Mouse (Mus musculus): ENCODE measurements at regions not wholly inside any gene's neighbourhood (a gene's known extent, or its start where the extent isn't known, plus 50 kb on each side); places are given as distances from the start of the nearest gene placed in this dataset.

GRCm38 (mm10) chr14:76829161-76829510 is 207.4 kb upstream of the Ccdc122 start:
- in situ Hi-C loops (cut with MboI; ENCODE audit: low sequenced_read_pairs in 2 of 2, unreplicated experiment in 2 of 2), result no loop called here
- Histone ChIP-seq H3K9me3 (ENCODE audit: control insufficient read depth, insufficient read depth, low read depth, low read length) (no peaks in the 10 kb centered on the region), H3K27ac (ENCODE audit: insufficient read depth, low read depth, low read length, poor library complexity, severe bottlenecking) (no peak overlapping the region), H3K36me3 (ENCODE audit: control insufficient read depth, insufficient read depth, low read length, poor library complexity, severe bottlenecking) (no peaks in the 10 kb centered on the region), H3K4me1 (ENCODE audit: control insufficient read depth in 2 of 2, insufficient read depth in 2 of 2, low read length in 2 of 2, poor library complexity in 1 of 2) (no peaks in the 10 kb centered on the region), H3K9ac (ENCODE audit: insufficient read depth, low read depth, low read length, poor library complexity, severe bottlenecking) (no peak overlapping the region), H3K4me3 (ENCODE audit: insufficient read depth in 1 of 2, low read depth in 1 of 2, low read length in 2 of 2, poor library complexity in 1 of 2, severe bottlenecking in 1 of 2) (no peak overlapping the region)
- TF ChIP-seq ZNF384 (IDR thresholded peaks at IDR 0.05; ENCODE audit: low read depth, low read length), result no peak
- no peak for TF ChIP-seq ZC3H11A (IDR thresholded peaks at IDR 0.05; ENCODE audit: borderline replicate concordance, low read depth, low read length)
- no peak for TF ChIP-seq CHD2 (IDR thresholded peaks at IDR 0.05; ENCODE audit: low read depth, low read length)
- TF ChIP-seq MAFK (IDR thresholded peaks at IDR 0.05; ENCODE audit: insufficient read depth, low read depth, low read length), result no peak
- no peak for TF ChIP-seq HCFC1 (IDR thresholded peaks at IDR 0.05; ENCODE audit: borderline replicate concordance, insufficient read depth, low read length)
- no peak for DNase-seq (ENCODE audit: low read depth, low spot score)

GRCm38 (mm10) chr14:76828453-76829160 is 208.0 kb upstream of the Ccdc122 start:
- TF ChIP-seq ZC3H11A (IDR thresholded peaks at IDR 0.05; ENCODE audit: borderline replicate concordance, low read depth, low read length) (no peak), ZNF384 (IDR thresholded peaks at IDR 0.05; ENCODE audit: low read depth, low read length) (0 out of 2 replicates have a peak, but pooled peaks have one; percentile 21)
- no peak overlapping the region for H3K27ac ChIP-seq (ENCODE audit: insufficient read depth, low read depth, low read length, poor library complexity, severe bottlenecking)
- no peak overlapping the region for H3K9ac ChIP-seq (ENCODE audit: insufficient read depth, low read depth, low read length, poor library complexity, severe bottlenecking)
- H3K36me3 ChIP-seq (ENCODE audit: control insufficient read depth, insufficient read depth, low read length, poor library complexity, severe bottlenecking), result no peaks in the 10 kb centered on the region
- H3K4me3 ChIP-seq (ENCODE audit: insufficient read depth in 1 of 2, low read depth in 1 of 2, low read length in 2 of 2, poor library complexity in 1 of 2, severe bottlenecking in 1 of 2), result no peak overlapping the region
- H3K4me1 ChIP-seq (ENCODE audit: control insufficient read depth in 2 of 2, insufficient read depth in 2 of 2, low read length in 2 of 2, poor library complexity in 1 of 2), result no peaks in the 10 kb centered on the region
- no peak for DNase-seq (ENCODE audit: low read depth, low spot score)
- in situ Hi-C loops (cut with MboI; ENCODE audit: low sequenced_read_pairs in 2 of 2, unreplicated experiment in 2 of 2), result no loop called here
- H3K9me3 ChIP-seq (ENCODE audit: control insufficient read depth, insufficient read depth, low read depth, low read length), result no peaks in the 10 kb centered on the region

- in situ Hi-C loops (cut with MboI; ENCODE audit: low sequenced_read_pairs in 2 of 2, unreplicated experiment in 2 of 2), result no loop called here
- no peak for TF ChIP-seq MAFK (IDR thresholded peaks at IDR 0.05; ENCODE audit: insufficient read depth, low read depth, low read length)
- no peak for TF ChIP-seq ZC3H11A (IDR thresholded peaks at IDR 0.05; ENCODE audit: borderline replicate concordance, low read depth, low read length)
- TF ChIP-seq ZNF384 (IDR thresholded peaks at IDR 0.05; ENCODE audit: low read depth, low read length), result no peak
- TF ChIP-seq CHD2 (IDR thresholded peaks at IDR 0.05; ENCODE audit: low read depth, low read length), result no peak
- no peak for TF ChIP-seq HCFC1 (IDR thresholded peaks at IDR 0.05; ENCODE audit: borderline replicate concordance, insufficient read depth, low read length)
Observed at GRCm38 (mm10) chr14:76824066-76824465, 212.5 kb upstream of the Ccdc122 start.

GRCm38 (mm10) chr14:76822766-76823325 is 213.7 kb upstream of the Ccdc122 start:
- Histone ChIP-seq H3K27ac (ENCODE audit: insufficient read depth, low read depth, low read length, poor library complexity, severe bottlenecking) (no peak overlapping the region), H3K4me3 (ENCODE audit: insufficient read depth in 1 of 2, low read depth in 1 of 2, low read length in 2 of 2, poor library complexity in 1 of 2, severe bottlenecking in 1 of 2) (no peak overlapping the region), H3K9me3 (ENCODE audit: control insufficient read depth, insufficient read depth, low read depth, low read length) (no peaks in the 10 kb centered on the region), H3K36me3 (ENCODE audit: control insufficient read depth, insufficient read depth, low read length, poor library complexity, severe bottlenecking) (no peaks in the 10 kb centered on the region), H3K9ac (ENCODE audit: insufficient read depth, low read depth, low read length, poor library complexity, severe bottlenecking) (no peak overlapping the region), H3K4me1 (ENCODE audit: control insufficient read depth in 2 of 2, insufficient read depth in 2 of 2, low read length in 2 of 2, poor library complexity in 1 of 2) (no peaks in the 10 kb centered on the region)
- in situ Hi-C loops (cut with MboI; ENCODE audit: low sequenced_read_pairs in 2 of 2, unreplicated experiment in 2 of 2), result no loop called here
- TF ChIP-seq MAFK (IDR thresholded peaks at IDR 0.05; ENCODE audit: insufficient read depth, low read depth, low read length) (no peak), ZC3H11A (IDR thresholded peaks at IDR 0.05; ENCODE audit: borderline replicate concordance, low read depth, low read length) (no peak), CHD2 (IDR thresholded peaks at IDR 0.05; ENCODE audit: low read depth, low read length) (no peak), HCFC1 (IDR thresholded peaks at IDR 0.05; ENCODE audit: borderline replicate concordance, insufficient read depth, low read length) (no peak), ZNF384 (IDR thresholded peaks at IDR 0.05; ENCODE audit: low read depth, low read length) (no peak)
- DNase-seq (ENCODE audit: low read depth, low spot score), result no peak

More at GRCm38 (mm10) chr14:76824066-76824465, 212.5 kb upstream of the Ccdc122 start:
- Histone ChIP-seq H3K27ac (ENCODE audit: insufficient read depth, low read depth, low read length, poor library complexity, severe bottlenecking) (no peak overlapping the region), H3K9me3 (ENCODE audit: control insufficient read depth, insufficient read depth, low read depth, low read length) (no peaks in the 10 kb centered on the region), H3K4me1 (ENCODE audit: control insufficient read depth in 2 of 2, insufficient read depth in 2 of 2, low read length in 2 of 2, poor library complexity in 1 of 2) (no peaks in the 10 kb centered on the region), H3K9ac (ENCODE audit: insufficient read depth, low read depth, low read length, poor library complexity, severe bottlenecking) (no peak overlapping the region), H3K4me3 (ENCODE audit: insufficient read depth in 1 of 2, low read depth in 1 of 2, low read length in 2 of 2, poor library complexity in 1 of 2, severe bottlenecking in 1 of 2) (no peak overlapping the region), H3K36me3 (ENCODE audit: control insufficient read depth, insufficient read depth, low read length, poor library complexity, severe bottlenecking) (no peaks in the 10 kb centered on the region)
- no peak for DNase-seq (ENCODE audit: low read depth, low spot score)
